ENCODE assay signal across 8 mouse cellular contexts in genomic region chr10:95563851-95564845, GRCm38 (mm10). TPM values are rescaled to one million over a fixed set of nuclear protein-coding genes. Genes with fewer than 3 reads are reported as not detected.
DNase-seq lines count a peak whose midpoint lies in the region; ATAC-seq and TF ChIP-seq lines count a peak whose summit lies in the region.

Gene Nudt4 (minus strand): TSS chr10:95564146.

- H3K9ac ChIP-seq in kidney, embryonic 15.5 days = peak within 1 kb of the TSS; percentile 97
- H3K9ac ChIP-seq in liver, embryonic 11.5 days (ENCODE audit: low read depth, low read length) = peak within 1 kb of the TSS; percentile 98
- H3K9ac ChIP-seq in stomach, embryonic 15.5 days = peak within 1 kb of the TSS; percentile 82

- peaks cover 14% of the 10 kb centered on the region for H3K4me1 ChIP-seq in bone marrow macrophage, adult 2 months (ENCODE audit: control insufficient read depth, insufficient read depth, low read length)
- peaks cover 6% of the 10 kb centered on the region for H3K4me1 ChIP-seq in embryonic fibroblast, embryonic 13.5 days (ENCODE audit: control insufficient read depth, insufficient read depth, low read length)
- peaks cover 34% of the 10 kb centered on the region for H3K4me1 ChIP-seq in heart, embryonic 10.5 days
- H3K4me1 ChIP-seq in kidney, embryonic 15.5 days = peaks cover 55% of the 10 kb centered on the region
- H3K4me1 ChIP-seq in liver, embryonic 11.5 days (replicated peaks; ENCODE audit: control insufficient read depth, insufficient read depth, low read length) = peaks cover 33% of the 10 kb centered on the region
- H3K4me1 ChIP-seq in stomach, embryonic 15.5 days = peaks cover 20% of the 10 kb centered on the region; the same call in 1 of the 2 replicates

- peak within 1 kb of the TSS; percentile 39 for H3K27ac ChIP-seq in bone marrow macrophage, adult 2 months (ENCODE audit: insufficient read depth, low read depth, low read length)
- H3K27ac ChIP-seq in embryonic fibroblast, embryonic 13.5 days (ENCODE audit: insufficient read depth, low read length) = peak within 1 kb of the TSS; percentile 49
- peak within 1 kb of the TSS; percentile 98 for H3K27ac ChIP-seq in heart, embryonic 10.5 days
- H3K27ac ChIP-seq in kidney, embryonic 15.5 days = peak within 1 kb of the TSS; percentile 93
- peak within 1 kb of the TSS; percentile 87 for H3K27ac ChIP-seq in liver, embryonic 11.5 days (ENCODE audit: low read depth, low read length)
- H3K27ac ChIP-seq in stomach, embryonic 15.5 days = peak within 1 kb of the TSS; percentile 91

- WGBS in heart, embryonic 10.5 days = 2% methylated on average over 78 of the region's 97 CpGs
- 2% methylated on average over 86 of the region's 97 CpGs for WGBS in kidney, embryonic 15.5 days
- 2% methylated on average over 62 of the region's 97 CpGs for WGBS in liver, embryonic 11.5 days
- WGBS in stomach, embryonic 15.5 days = 1% methylated on average over 86 of the region's 97 CpGs

- DNase-seq in B cell, adult 2 months = peak; percentile 86 to 88
- peak; percentile 94 for DNase-seq in heart, embryonic 10.5 days (ENCODE audit: low spot score)
- DNase-seq in liver, embryonic 11.5 days (ENCODE audit: low spot score) = peak; percentile 89
- peak; percentile 65 to 79 for DNase-seq in natural killer cell, adult 2 months (ENCODE audit: low spot score in 2 of 2)

- H3K4me3 ChIP-seq in bone marrow macrophage, adult 2 months (ENCODE audit: insufficient read depth, low read length) = peak within 1 kb of the TSS; percentile 84
- H3K4me3 ChIP-seq in embryonic fibroblast, embryonic 13.5 days (ENCODE audit: insufficient read depth, low read length) = peak within 1 kb of the TSS; percentile 91
- H3K4me3 ChIP-seq in heart, embryonic 10.5 days = peak within 1 kb of the TSS; percentile 89
- peak within 1 kb of the TSS; percentile 94 for H3K4me3 ChIP-seq in kidney, embryonic 15.5 days (replicated peaks)
- H3K4me3 ChIP-seq in liver, embryonic 11.5 days (ENCODE audit: low read depth, low read length) = peak within 1 kb of the TSS; percentile 87
- H3K4me3 ChIP-seq in stomach, embryonic 15.5 days (replicated peaks) = peak within 1 kb of the TSS; percentile 83

- H3K9me3 ChIP-seq in heart, embryonic 10.5 days = no peaks in the 10 kb centered on the region
- H3K9me3 ChIP-seq in kidney, embryonic 15.5 days (replicated peaks) = no peaks in the 10 kb centered on the region
- no peaks in the 10 kb centered on the region for H3K9me3 ChIP-seq in liver, embryonic 11.5 days (ENCODE audit: control insufficient read depth, low read length)
- H3K9me3 ChIP-seq in stomach, embryonic 15.5 days = no peaks in the 10 kb centered on the region

- H3K4me2 ChIP-seq in kidney, embryonic 15.5 days = peak within 1 kb of the TSS; percentile 75
- peak within 1 kb of the TSS; percentile 92 for H3K4me2 ChIP-seq in liver, embryonic 11.5 days
- peak within 1 kb of the TSS; percentile 79 for H3K4me2 ChIP-seq in stomach, embryonic 15.5 days

- TF ChIP-seq CTCF in bone marrow macrophage, adult 2 months (IDR thresholded peaks at IDR 0.05; ENCODE audit: low read depth, low read length) = no peak
- no peak for TF ChIP-seq CTCF in embryonic fibroblast, embryonic 13.5 days (IDR thresholded peaks at IDR 0.05; ENCODE audit: borderline replicate concordance, insufficient read depth, low read length)

- H3K27me3 ChIP-seq in heart, embryonic 10.5 days (ENCODE audit: insufficient read depth, poor library complexity, severe bottlenecking) = no peaks in the 10 kb centered on the region
- H3K27me3 ChIP-seq in kidney, embryonic 15.5 days = no peaks in the 10 kb centered on the region
- H3K27me3 ChIP-seq in liver, embryonic 11.5 days (replicated peaks; ENCODE audit: control insufficient read depth, insufficient read depth, low read length) = no peaks in the 10 kb centered on the region
- no peaks in the 10 kb centered on the region for H3K27me3 ChIP-seq in stomach, embryonic 15.5 days (replicated peaks)

- TF ChIP-seq POLR2A in bone marrow macrophage, adult 2 months (IDR thresholded peaks at IDR 0.05; ENCODE audit: borderline replicate concordance, low read depth, low read length) = no peak
- peak; percentile 88 for TF ChIP-seq POLR2A in embryonic fibroblast, embryonic 13.5 days (IDR thresholded peaks at IDR 0.05; ENCODE audit: low read depth, low read length)

- ATAC-seq in kidney, embryonic 15.5 days (replicated peaks; ENCODE audit: low FRiP score) = peak; percentile 91
- peak; percentile 90 for ATAC-seq in liver, embryonic 11.5 days (replicated peaks; ENCODE audit: low FRiP score)
- peak; percentile 92 for ATAC-seq in stomach, embryonic 15.5 days (ENCODE audit: insufficient read depth, low FRiP score, low read depth)

- H3K36me3 ChIP-seq in heart, embryonic 10.5 days = peaks cover 10% of the 10 kb centered on the region; the same call in 1 of the 2 replicates
- no peaks in the 10 kb centered on the region for H3K36me3 ChIP-seq in kidney, embryonic 15.5 days
- no peaks in the 10 kb centered on the region for H3K36me3 ChIP-seq in liver, embryonic 11.5 days (ENCODE audit: control insufficient read depth, insufficient read depth, low read length)
- no peaks in the 10 kb centered on the region for H3K36me3 ChIP-seq in stomach, embryonic 15.5 days

RNA-seq across cellular contexts. Expression of gene Nudt4, which starts in this region (rescaled TPM):
- 42.5 and 43.1 TPM in 2 replicates for polyA plus RNA-seq in bone marrow macrophage, adult 2 months (2012; ENCODE audit: insufficient read depth, insufficient read length, missing spikeins)
- 77.1 and 86.5 TPM in 2 replicates for polyA plus RNA-seq in embryonic fibroblast, embryonic 13.5 days (2011; ENCODE audit: insufficient read length, low read depth, missing spikeins)
- polyA plus RNA-seq in heart, embryonic 10.5 days (2016; fragmentation: Nextera tagmentation; extraction: Ambion mirVana) = 92.7 and 104 TPM in 2 replicates
- 113 and 125 TPM in 2 replicates for polyA plus RNA-seq in kidney, embryonic 15.5 days (2015; fragmentation: Nextera tagmentation; extraction: Ambion mirVana)
- polyA plus RNA-seq in liver, embryonic 11.5 days (2014; fragmentation: Nextera tagmentation; extraction: Ambion mirVana) = 95.8 and 97.9 TPM in 2 replicates
- polyA plus RNA-seq in stomach, embryonic 15.5 days (2015; fragmentation: Nextera tagmentation; extraction: Ambion mirVana) = 61.9 and 63.7 TPM in 2 replicates

Comparison
In these comparisons a context has a peak if more than half of its experiments do, and no peak if none do; other contexts are left out.
1. Peak in every context shown above with its lines: DNase-seq, ATAC-seq, H3K4me3 ChIP-seq and H3K27ac ChIP-seq.
2. H3K27ac ChIP-seq: peak in every context shown above with its lines; median percentile 98 in heart, embryonic 10.5 days; 93 in kidney, embryonic 15.5 days; 91 in stomach, embryonic 15.5 days; 87 in liver, embryonic 11.5 days; 49 in embryonic fibroblast, embryonic 13.5 days; 39 in bone marrow macrophage, adult 2 months.